Mouse (Mus musculus) Patski (cell line): ENCODE measurements around the gene Ifit3b. TPM values are rescaled to one million over a fixed set of nuclear protein-coding genes. Genes with fewer than 3 reads are reported as not detected.

Experiments
- ATAC-seq: fragments of 100-300 bp; one replicate; pipeline ENCODE4 v1.8.0; 2021
- CTCF ChIA-PET: fragments of 350-600 bp; sonication (Branson Sonifier 250); formaldehyde crosslinking; loops from one replicate; lab custom pipeline; 2022; ENCODE audit warnings: inconsistent platforms; lab: Charles Lee
- POLR2A ChIA-PET: fragments of 350-600 bp; sonication (Branson Sonifier 250); formaldehyde crosslinking; loops from one replicate; lab custom pipeline; 2022; ENCODE audit warnings: antibody characterized with exemption, inconsistent platforms; lab: Charles Lee
- DNase-seq: peaks from one replicate; pipeline ENCODE4 v3.0.0-alpha.2; 2011; ENCODE audit warnings: low read depth, low spot score
- H3K27me3 ChIP-seq: fragments of 371-371 bp; one replicate; pipeline ENCODE4 v1.5.1; 2021
- CTCF ChIP-seq: fragments of 100-300 bp; IDR thresholded peaks from one replicate; pipeline ENCODE4 v1.5.1; 2021
- in situ Hi-C: fragments of 300-500 bp; cut with MboI; formaldehyde crosslinking; loops from 3 replicates; pipeline ENCODE4 v1.11.1; 2018; ENCODE audit warnings: low pct_unique_long_range_greater_than_20kb, mixed read lengths
- polyA plus RNA-seq: library from polyadenylated mRNA; unstranded; gene quantifications from one replicate; pipeline ENCODE4 v1.2.3, GENCODE M21; 2021

Ifit3b gene
- polyA plus RNA-seq, 1 experiment from 2014 or later: 9.5 TPM

DNA sequence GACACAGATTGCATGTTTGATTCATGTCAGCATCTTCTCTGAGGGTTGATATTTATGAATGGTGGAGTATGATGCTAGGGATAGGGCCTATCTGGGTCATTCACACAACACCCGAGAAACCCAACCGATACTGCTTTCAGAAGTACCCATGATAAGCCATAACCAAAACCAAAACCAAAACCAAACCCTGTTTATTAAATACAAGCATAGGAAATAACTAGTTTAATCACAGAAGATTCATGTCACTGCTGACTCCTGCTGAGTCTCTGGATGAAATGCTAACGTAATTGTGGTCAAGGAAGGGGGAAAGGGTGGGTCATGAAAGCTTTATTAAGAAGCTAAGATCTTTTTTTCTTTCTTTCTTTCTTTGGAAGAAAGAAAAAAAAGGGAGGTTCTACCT is 42.5 kb downstream of the Ifit3b start:
- no peak for DNase-seq
- H3K27me3 ChIP-seq: peaks cover 25% of the 10 kb centered on the region
- ATAC-seq: no peak
- TF ChIP-seq CTCF: no peak
- ChIA-PET CTCF (interaction anchor here (1.0 kb wide), 1 partner anchor 13 kb away, joined by 3 read pairs; no protein-coding TSS in a partner anchor), POLR2A (no interaction called here)
- in situ Hi-C loops: loop anchor here (10.0 to 25.0 kb wide), 2 partner anchors 315 to 1437 kb away; partner anchors contain the start of gene Rpp30

- ChIA-PET CTCF (interaction anchor here (1.0 to 1.6 kb wide), 2 partner anchors 10 to 14 kb away, joined by 3 to 4 read pairs; partner anchors contain the start of genes Ifit1 and Ifit1bl2), POLR2A (no interaction called here)
- in situ Hi-C loops: loop anchor here (10.0 to 25.0 kb wide), 2 partner anchors 316 to 1436 kb away; partner anchors contain the start of gene Rpp30
- TF ChIP-seq CTCF: no peak
- ATAC-seq (no peak), DNase-seq (no peak)
- H3K27me3 ChIP-seq: peaks cover 18% of the 10 kb centered on the region
These were observed 43.2 kb downstream of the Ifit3b start for GRCm38 (mm10) chr19:34650997-34651396.

GRCm38 (mm10) chr19:34655227-34655805 is 47.5 kb downstream of the Ifit3b start:
- ATAC-seq (no peak), DNase-seq (no peak)
- ChIA-PET POLR2A (no interaction called here), CTCF (interaction anchor here (1.4 kb wide), 1 partner anchor 105 kb away, joined by 3 read pairs; the partner anchor contains the start of gene Ifit2)
- in situ Hi-C loops: loop anchor here (10.0 to 25.0 kb wide), 2 partner anchors 321 to 1432 kb away; partner anchors contain the start of gene Rpp30
- H3K27me3 ChIP-seq: peaks cover 4% of the 10 kb centered on the region
- TF ChIP-seq CTCF: no peak

- POLR2A ChIA-PET: no interaction called here
These were observed 48.9 kb downstream of the Ifit3b start for GRCm38 (mm10) chr19:34656511-34657298.

DNA sequence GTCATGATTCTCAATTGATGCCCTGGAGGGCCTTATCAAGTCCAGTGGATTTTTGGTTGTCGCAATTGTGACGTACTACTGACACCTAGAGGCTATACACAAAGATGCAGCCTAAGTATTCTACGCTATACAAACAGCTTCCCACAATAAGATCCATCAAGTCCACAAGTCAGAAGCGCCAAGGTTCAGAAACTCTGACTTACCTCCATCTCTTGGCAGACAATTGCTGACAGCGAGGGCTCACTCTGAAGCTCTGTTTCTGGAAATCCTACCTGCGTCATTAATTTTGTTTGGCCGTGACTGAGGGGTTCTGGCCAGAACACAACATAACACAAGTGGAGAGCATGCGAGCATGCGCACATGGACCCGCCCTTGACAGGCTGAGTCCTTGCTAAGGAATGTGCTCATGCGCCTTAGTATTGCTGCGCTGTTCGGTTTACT is 54.3 kb downstream of the Ifit3b start:
- peak; percentile 78 for TF ChIP-seq CTCF
- peak; percentile 94 for ATAC-seq
- ChIA-PET CTCF (interaction anchor here (0.6 to 1.5 kb wide), 7 partner anchors 18 to 418 kb away, joined by 3 to 5 read pairs (median 3); no protein-coding TSS in a partner anchor), POLR2A (interaction anchor here (1.1 kb wide), 1 partner anchor 111 kb away, joined by 3 read pairs; no protein-coding TSS in a partner anchor)
- peak; percentile 41 for DNase-seq
- H3K27me3 ChIP-seq: no peaks in the 10 kb centered on the region
- in situ Hi-C loops: loop anchor here (25.0 kb wide), 1 partner anchor 1425 kb away; the partner anchor contains the start of gene Rpp30

More at GRCm38 (mm10) chr19:34656511-34657298, 48.9 kb downstream of the Ifit3b start:
- ATAC-seq (no peak), DNase-seq (no peak)
- TF ChIP-seq CTCF: no peak
- CTCF ChIA-PET: interaction anchor here (1.0 to 1.4 kb wide), 3 partner anchors 106 to 109 kb away, joined by 3 read pairs; partner anchors contain the start of gene Ifit2
- H3K27me3 ChIP-seq: peaks cover 4% of the 10 kb centered on the region
- in situ Hi-C loops: loop anchor here (10.0 to 25.0 kb wide), 2 partner anchors 322 to 1431 kb away; partner anchors contain the start of gene Rpp30

- CTCF ChIA-PET: interaction anchor here (1.1 to 1.2 kb wide), 3 partner anchors 17 to 115 kb away, joined by 3 to 5 read pairs (median 4); no protein-coding TSS in a partner anchor
- H3K27me3 ChIP-seq: peaks cover 3% of the 10 kb centered on the region
- POLR2A ChIA-PET: interaction anchor here (1.1 kb wide), 1 partner anchor 112 kb away, joined by 3 read pairs; no protein-coding TSS in a partner anchor
- ATAC-seq (no peak), DNase-seq (no peak)
- no peak for TF ChIP-seq CTCF
- in situ Hi-C loops: loop anchor here (25.0 kb wide), 1 partner anchor 1425 kb away; the partner anchor contains the start of gene Rpp30
These were observed 55.0 kb downstream of the Ifit3b start for GRCm38 (mm10) chr19:34662740-34663139.

Other genes starting within 250 kb of the Ifit3b start
- gene Ch25h, start 132.8 kb upstream of the Ifit3b start, polyA plus RNA-seq: not detected
- 85.1 TPM for gene Lipa, start 80.5 kb upstream of the Ifit3b start, polyA plus RNA-seq
- gene Ifit2, start 57.3 kb upstream of the Ifit3b start, polyA plus RNA-seq: 26.0 TPM
- gene Ifit3, start 24.4 kb upstream of the Ifit3b start, polyA plus RNA-seq: 29.7 TPM
- 0.41 TPM for gene Ifit1bl1, start 6.0 kb upstream of the Ifit3b start, polyA plus RNA-seq
- 0.24 TPM for gene Ifit1bl2, start 32.8 kb downstream of the Ifit3b start, polyA plus RNA-seq
- gene Ifit1, start 32.9 kb downstream of the Ifit3b start, polyA plus RNA-seq: 2.3 TPM
- gene Slc16a12, start 139.3 kb downstream of the Ifit3b start, polyA plus RNA-seq: 0.19 TPM